Mouse (Mus musculus) layer of hippocampus, postnatal 36 days (tissue): ENCODE data around the gene Vcpkmt. TPM values are rescaled to one million over a fixed set of nuclear protein-coding genes. Genes with fewer than 3 reads are reported as not detected.
"Not testable (repeated sequence)": the region's sequence is repeated elsewhere in the genome, so short reads cannot be mapped to it uniquely, and the experiment has no call there.

ENCODE experiments used
- DNase-seq, 2 experiments: peaks; one replicate each; pipeline ENCODE4 v3.0.0; 2022
- total RNA-seq, 2 experiments: library from RNA; stranded (reverse); gene quantifications; 2 replicates each; pipeline ENCODE4 v1.2.3; 2021

The Vcpkmt gene
- 10 to 100 TPM; 18.2 to 19.3 TPM for total RNA-seq

DNA sequence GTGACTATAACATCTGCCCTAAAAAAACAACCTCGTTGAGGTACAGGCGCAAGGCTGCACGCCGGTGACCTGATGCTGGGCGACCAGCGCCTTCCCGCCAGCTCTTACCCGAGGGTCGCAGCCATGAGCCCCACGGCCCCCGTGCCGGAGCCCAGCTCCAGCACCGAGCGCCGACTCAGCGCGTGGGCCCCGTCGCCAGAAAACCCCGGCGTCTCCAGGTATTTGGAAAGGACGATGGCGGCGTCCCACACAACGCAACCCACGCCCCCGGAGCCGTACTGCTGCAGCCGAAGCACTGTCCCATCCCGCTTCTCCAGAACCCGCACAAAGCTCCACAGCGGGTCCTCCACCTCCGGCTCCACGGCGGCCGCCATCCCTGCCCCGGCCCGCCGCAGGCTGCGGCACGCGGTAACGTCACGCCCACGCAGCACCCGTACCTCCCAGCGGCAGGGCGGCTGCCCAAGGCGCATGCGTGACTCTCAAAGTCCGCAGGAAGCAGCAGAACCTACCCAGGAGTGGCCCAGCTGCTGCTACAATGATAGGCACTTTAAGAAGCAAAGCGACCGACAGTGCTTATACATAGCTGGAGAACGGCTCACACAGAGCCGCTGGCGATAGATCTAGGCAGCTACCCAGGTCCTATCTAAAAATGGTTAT, at the start of gene Vcpkmt:
Gene Vcpkmt, minus strand, starts transcription at position 416 of the 657 bp plus-strand sequence.
- DNase-seq, result peak; percentile 85

DNA sequence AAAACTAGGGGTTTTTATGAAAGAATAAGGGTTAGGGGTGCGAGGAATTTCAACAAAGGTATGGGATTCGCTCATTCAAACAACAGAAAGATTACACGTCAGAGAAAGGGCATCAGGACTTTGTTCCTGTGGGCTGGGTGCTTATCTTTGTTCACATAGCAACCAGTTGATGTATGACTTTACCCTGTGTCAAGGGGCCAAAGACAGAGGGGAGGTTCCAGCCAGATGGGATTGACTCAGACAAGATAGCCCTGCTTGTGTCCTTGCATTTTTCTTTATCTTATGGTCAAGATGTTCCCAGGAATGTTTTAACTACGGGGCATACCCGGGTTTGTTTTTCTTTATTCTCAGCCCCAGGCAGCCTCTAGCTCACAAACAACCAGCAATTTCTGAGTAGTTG, 35.8 kb upstream of the Vcpkmt start:
- DNase-seq, result not testable (repeated sequence)

DNA sequence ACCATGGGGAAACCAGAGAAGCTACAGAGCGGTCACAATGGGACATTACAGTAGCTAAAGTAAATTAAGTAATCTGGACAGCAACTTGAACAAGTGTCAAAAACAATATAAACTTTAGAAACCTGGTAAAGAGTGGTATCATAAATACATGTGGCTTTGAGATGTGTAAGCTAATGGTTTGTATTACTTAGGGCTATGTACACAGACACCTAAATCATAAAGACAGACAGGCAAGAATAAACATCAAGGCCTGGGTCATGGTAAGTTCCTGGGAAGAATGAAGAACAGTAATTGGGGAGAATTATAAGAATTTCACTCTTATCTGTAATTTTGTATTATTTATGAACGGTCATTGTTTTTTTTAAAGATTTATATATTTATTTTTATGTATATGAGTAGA, 21.5 kb upstream of the Vcpkmt start:
- no peak for DNase-seq

DNA sequence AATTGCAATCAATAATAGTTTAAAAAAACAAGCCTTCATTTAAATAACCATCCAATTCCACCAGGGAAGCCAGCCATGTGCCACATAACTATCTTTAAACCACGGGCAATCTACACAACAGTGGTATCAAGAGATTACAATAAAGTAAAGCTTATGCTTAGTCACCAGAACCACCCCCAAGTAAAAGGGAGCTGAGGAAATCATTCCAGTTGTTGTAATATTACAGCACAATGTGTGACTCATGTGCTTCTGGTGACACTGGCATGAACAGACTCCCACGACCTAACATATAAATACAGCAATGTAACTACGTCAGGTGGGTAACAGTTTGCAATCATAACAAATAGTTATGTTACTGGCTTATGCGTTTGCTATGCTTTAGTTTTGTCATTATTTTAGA, 14.6 kb upstream of the Vcpkmt start:
- DNase-seq, result no peak

DNA sequence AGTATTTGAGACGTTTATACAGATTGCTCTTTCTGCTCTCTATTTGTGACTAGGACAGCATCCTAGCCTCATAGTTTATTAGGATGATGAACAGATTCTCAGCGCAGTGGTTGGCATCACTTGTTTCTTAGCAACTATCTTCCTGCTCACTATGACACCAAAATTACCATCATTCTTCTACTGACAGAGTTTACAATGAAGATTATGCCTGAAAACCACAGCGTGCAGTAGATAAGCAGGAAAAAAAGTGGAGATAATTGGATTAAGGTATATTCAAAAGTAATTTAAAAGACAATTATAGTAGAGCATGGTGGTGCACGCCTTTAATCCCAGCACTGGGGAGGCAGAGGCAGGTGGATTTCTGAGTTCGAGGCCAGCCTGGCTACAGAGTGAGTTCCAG, 10.3 kb upstream of the Vcpkmt start:
- DNase-seq, result no peak

DNA sequence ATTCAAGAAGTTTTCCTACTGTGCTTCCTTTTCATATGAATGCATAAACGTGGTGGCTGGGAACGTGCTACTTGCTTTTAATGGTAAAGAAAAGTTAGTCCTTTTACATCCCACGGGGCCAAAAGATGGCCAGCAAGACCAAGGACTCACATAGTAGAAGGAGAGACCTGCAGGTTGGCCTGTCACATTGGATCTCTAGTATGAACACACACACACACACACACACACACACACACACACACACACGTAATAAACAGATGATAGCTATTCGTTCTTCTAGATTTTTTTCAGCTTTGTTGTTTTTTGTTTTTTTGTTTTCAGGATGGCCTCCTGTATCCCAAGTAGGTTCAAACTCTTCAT, 422 bp upstream of the Vcpkmt start:
- DNase-seq, result no peak

DNA sequence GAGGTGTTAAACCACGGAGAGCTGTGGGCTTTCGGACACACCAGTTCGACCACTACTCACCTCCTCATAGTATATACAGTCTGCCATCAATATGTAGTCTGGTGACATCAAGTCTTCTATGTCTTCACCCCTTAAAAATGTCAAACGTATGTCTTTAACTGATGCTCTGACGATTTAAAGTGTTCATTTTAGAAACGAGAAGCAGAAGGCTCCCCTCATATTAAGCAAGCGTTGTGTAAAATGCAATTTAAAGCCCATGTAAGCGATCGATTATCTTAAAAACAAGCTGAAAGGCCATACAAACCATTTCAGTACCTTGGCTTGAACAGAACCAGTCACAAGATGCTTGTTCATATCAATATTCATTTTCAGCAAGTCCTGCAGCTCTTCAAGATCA, 614 bp downstream of the Vcpkmt start:
- no peak for DNase-seq

DNA sequence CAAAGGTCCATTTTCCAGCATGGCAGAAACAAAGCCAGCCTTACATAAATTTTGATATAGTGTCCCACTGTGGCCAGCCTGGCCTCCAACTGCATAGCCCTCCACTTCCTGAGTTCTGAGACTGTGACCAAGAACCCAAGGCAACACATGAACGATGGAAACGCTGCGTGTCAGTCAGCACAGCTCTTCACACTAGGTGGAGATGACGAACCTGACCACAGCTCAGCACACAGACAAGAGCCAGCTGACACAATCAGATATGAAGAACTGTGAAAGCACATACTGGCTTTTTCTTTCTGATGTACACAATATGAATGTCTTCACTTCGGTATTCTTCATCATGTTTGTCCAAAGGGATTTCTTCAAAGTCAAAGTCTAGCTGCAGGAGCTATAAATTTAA, 3.2 kb downstream of the Vcpkmt start:
- DNase-seq, result no peak

DNA sequence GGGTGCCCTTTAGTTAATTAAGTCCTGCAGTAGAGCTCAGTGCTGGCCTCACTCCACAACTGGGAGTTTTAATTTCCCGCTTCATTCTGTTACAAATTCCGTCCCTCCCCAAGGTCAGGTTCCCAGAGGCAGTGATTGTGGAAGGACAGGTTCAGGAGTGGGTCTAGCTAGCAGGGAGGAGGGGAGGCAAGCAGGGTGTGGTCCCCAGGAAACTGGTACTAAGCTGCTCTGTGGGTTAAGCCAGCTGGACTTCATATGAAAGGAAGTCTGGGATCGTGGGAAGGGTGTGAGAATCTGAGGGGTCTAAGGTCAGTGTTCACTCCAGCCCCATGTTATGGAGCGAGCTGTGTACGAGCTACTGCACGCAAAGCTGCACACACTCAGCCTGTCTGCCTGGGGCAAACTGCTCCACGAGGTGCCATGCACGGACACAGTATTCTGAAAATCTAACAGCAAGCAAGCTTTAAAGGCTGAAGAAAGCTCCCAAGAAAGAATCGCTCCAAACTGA, 6.7 kb downstream of the Vcpkmt start:
- DNase-seq, result no peak

DNA sequence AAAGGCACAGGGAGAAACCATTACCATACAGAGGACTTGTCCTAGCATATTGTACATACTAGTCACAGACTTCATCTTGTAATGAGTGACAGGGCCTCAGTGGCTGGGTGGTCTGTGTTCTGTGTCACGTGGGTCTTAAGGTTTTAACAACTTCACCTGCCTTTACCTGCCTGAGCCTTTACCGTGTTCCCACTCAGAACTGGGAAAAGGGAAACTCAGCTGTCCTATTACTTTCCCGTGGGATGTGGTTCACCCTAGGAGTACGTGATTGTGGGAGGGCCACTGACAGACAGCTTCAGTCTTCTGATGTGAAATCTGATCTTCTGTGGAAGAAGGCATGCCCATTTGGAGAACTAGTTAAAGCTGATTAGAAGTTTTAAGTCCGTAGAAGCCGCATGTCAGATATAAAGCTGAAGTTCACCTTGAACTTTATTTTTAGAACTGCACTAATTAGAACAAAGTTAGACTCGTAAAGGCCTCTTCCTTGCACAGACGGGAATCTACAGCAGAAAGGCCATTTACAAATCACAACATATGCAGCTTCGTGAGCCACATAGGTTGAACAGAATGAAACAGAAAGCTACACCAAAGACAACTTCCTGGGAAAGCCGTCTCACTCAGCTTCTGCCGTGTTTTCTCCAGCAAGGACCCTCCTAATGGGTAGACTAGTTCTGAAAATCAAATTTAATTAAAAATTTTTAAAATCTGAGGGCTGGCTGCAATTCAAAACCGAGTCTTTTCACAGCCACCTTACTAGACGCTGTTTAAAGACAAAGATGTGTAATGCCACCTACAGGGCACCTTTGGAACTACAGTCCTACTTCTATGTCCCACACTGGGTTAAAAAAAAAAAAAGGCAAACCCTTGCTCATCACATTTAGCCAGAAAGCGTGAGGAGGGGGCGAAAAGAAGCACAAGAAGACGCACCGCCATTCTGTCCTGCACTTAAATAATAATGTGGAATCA, 8.6 kb downstream of the Vcpkmt start:
- peak; percentile 37 to 69 for DNase-seq

DNA sequence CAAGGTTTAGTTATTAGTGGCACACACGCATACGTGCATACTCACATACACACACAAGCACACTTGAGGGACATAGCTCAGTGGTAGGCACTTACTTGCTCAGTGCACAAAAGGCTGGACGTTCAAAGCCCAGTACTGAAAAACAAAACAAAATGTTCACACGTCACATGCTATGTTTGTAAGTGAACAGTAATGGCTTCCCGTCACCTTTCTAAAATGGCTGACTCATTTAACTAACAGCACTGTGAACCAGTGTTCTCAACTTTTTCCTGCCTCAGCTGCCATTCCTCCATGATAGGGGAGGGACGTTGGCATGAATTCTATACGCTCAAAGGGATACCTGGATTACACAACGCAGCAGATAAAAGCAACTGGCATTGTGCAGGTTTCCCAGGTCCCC, 9.6 kb downstream of the Vcpkmt start:
- no peak for DNase-seq

DNA sequence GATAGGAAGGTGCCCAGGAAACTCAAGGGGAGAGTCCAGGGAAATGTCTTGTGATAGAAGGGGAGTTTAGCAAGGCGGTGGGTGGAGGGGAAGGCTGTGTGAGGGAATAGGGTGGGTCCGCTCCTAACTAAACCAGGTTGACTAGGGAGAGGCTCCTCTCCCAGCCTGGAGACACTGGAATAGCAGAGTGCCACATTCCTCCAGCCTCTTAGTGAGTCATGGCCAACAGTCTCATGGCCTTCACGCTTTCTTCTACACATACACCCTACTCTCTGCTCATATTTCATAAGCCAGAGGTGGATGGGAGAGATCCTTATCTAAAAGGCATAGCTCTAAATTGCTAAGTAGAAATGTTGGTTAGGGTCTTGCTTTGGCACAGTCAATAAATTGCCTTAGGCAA, 12.9 kb downstream of the Vcpkmt start:
- DNase-seq, result no peak

DNA sequence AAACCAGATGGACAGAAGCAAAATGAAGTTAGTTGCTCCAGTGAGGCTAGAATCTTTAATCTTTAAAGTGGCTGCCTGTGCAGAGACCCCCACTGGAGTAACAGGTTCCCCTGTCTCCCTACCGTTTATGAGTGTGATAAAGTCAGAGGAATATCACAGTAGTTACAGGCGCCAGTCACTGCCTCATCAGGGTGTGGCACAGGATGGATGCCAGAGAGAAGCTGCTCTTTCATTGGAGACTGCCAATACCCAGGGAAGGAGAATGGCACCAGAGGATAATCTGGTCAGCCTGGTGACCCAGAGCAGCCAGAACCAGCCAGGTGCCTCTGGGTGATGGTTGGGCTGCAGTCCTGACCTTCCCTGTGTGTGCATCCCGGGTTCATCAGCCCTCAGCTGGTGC, 14.6 kb downstream of the Vcpkmt start:
- no peak for DNase-seq

DNA sequence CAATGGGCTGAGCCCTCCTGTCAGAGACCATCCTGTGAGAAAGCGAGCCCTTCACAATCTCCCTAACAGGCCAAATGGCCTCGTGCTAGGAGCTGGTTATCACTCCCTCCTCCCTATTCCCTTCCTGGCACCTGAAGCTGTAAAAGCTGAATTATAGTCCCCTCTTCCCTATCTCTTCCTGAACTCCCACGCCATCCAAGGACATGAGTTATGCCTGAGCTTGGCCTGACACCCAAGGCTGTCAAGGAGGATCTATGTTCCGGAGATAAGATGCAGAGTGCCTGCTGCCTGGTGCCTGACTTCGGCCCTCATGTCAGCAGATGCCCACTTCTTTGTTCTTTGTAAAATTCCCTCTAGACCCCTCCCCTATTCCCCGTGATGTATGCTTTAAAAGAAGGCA, 21.8 kb downstream of the Vcpkmt start:
- not testable (repeated sequence) for DNase-seq

DNA sequence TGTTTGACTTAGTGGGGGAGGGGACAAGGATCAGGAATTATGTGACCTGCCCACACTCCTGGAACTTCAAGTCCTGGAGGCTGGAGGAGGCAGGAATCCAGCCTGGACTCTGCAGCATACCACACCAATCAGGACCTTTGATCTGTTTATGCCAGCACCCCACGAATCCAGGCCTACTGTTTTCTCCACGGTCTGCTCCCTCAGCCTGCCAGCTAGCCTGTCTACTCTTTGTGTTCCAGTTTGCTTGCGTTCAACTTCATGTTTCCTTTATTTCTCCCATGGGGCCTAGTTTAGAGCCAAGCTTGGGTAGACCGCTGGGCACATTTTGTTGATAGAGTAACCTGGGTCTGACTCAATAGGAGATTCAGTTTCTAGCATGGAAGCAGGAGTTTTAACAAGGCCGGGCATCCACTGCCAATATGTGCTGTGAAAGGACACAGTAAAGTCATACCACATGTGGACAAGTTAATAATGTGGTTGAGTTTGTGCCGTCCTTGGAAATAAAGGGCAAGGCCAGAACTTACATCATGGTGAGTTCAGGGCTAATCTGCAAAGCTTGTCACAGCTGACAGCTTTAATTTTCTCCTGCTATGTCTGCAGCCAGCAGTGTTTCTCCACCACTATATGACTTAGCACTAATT, 26.5 kb downstream of the Vcpkmt start:
- no peak for DNase-seq

DNA sequence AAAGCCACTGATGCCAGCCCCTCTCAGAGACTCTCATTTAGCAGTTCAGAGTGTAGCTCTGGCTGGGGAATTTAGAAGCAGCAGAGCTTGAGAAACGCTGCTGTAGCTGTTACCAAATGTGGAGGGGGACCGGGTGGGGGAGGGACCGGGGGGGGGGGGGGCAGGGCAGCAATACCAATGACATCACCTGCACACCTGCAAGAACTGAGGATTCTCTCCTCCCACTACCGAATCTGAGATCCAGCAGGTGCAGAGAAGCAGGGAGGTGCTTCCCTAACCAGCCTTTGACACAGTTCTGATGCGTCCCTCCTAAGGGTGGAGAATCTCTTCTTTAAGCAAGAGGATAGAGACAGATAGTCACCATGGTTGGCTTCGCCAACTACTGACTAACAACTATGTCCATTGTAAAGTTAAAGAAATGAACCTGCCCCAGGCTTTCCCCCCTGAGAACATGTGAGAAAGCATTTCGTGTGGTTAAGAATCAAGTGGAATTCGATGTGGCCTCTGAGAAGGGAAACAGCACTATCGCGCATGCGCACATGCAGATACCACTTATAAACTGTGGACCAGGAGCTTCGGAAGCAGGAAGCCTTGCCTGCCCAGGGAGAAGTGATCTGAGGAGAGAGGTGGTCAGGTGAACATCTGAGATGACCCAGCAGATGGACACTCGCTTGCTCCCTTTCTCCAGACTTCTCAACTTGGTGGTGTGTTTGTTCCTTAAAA, 37.2 kb downstream of the Vcpkmt start:
- DNase-seq, result no peak

DNA sequence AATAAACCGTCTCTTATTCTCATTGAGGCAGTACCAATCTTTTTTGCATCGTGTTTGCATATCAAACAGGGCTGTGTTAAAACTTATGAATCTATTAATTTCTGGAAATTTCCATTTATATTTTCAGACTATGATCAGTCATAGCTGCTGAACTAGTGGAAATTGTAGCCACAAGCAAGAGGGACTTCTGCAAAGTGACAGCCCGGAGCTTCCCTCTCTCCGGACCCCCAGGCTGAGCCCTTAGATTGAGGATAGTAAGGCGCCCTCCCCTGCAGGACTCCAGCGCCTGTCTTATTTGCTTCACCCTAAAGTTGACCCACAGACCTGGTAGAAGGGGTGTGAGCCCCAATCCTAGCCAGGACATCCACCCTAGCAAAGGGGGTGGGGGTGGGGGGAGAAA, 37.8 kb downstream of the Vcpkmt start:
- DNase-seq, result no peak

DNA sequence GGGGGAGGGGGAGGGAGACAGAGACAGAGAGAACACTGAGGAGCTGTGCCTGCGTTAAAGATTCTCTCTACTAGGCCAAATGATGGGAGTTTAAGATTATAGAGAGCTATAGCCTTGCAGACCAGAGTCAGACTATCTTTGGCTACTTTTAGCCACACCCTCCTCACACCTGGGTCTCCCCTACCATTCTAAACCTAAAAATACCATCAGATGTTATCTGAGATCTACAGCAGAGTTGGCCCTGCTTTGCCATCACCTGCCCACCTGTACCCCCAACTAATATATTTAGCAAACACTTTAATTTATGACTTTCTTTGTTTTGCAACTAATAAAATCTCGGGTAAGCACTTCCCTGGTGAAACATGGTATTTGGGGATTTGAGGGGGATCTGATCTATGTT, 38.3 kb downstream of the Vcpkmt start:
- no peak for DNase-seq

DNA sequence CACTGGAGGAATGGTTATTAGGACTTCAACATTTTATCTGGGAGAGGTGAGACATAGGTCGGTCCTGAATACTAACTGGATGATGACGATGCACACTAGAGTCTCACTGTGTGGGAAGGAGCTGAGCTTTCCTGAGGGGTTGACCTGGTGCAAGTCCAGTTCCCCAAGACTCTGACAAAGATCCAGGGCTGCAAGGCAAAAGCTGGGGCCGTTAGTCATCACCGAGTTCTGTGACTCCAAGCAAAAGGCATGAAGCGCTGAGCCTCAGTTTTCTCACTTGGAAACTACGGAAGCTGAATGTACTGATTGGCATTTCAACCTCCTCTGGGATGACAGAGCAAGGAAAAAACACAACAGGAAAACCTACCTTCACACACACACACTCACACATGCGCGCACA, 40.5 kb downstream of the Vcpkmt start:
- no peak for DNase-seq

DNA sequence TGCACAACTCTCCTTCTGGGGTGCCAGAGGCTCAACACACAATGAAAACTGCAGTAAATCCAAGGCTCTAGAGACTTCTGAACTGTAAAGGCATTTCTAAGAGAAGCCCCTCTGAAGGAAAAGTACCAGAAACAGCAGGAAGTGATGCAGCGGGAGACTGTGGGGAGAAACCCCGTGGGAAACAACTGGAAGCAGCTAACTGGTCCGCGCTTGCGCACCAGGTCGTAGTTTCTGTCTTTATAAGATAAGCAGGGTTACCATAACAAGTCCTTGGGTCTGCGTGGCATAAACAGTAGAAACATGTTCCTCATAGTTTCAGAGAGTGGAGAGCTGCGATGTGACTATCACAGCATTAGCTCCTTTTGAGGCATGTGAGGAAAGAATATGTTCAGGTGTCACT, 41.2 kb downstream of the Vcpkmt start:
- no peak for DNase-seq

DNA sequence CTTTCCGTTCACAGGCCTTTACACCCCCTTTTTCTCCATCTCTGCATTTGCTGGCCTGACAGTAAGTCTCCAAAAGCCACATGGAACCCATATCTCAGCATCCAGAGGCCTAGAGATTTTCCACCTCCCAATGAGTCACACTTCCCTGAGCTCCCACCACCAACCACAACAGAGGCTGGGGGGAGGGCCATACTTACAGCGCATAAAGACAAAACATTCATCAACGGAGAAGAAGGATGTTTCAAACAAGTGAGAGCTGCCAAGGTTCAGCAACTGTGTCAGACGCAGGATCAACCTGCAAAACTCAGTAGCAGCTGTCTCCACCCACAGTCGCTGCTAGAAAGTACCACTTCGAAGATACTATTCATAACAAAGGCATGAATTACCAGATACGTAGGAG, 43.5 kb downstream of the Vcpkmt start:
- DNase-seq, result no peak

DNA sequence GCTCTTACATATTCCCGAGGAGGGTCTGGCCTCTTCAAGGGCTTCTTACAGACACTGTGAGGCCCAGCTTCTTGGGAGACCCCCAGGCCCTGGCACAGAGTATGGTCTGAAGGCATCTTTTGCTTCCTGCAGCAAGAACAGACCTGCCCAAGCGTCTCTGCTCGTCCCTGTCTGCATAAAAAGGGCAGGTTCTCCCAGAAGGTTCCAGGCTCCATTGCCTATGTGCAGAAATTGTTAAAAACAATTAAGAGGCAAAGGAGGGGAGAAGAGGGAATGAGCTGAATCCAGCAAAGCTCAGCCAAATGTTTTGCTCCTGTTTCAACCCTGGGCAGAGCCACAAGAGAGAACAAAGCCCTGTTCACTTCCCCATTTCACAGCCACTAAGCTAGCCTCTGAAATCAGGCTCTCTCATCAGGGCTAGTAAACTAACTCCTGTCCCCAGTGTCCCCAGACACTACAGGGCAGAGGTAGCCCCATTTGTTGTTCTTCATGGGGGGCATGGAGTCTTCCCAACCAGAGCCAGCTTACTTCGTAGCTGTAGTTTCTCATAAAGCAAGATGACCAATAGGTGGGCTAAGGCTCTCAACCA, 44.4 kb downstream of the Vcpkmt start:
- DNase-seq, result no peak
